Mouse (Mus musculus) MEL (cell line): ENCODE data around the gene Slc37a4. TPM values are rescaled to one million over a fixed set of nuclear protein-coding genes. Genes with fewer than 3 reads are reported as not detected.
"Not testable (repeated sequence)": the region's sequence is repeated elsewhere in the genome, so short reads cannot be mapped to it uniquely, and the experiment has no call there.

Source experiments
- DNase-seq: peaks from one replicate; pipeline ENCODE4 v3.0.0; 2011; ENCODE audit warnings: low read depth, low spot score
- H3K27ac ChIP-seq: 2 replicates; pipeline ENCODE4 v1.5.1; 2012; ENCODE audit warnings: low read depth, mild to moderate bottlenecking, control low read depth, low read length, moderate library complexity; ENCODE audit not compliant: control insufficient read depth
- H3K27me3 ChIP-seq, 2 experiments: fragments of 150-350 bp in 1 of 2; sonication (generic) in 1 of 2; 2 replicates each; pipeline ENCODE4 v1.6.1; 2012; ENCODE audit warnings: low read length in 2 of 2, mild to moderate bottlenecking in 2 of 2, improper control_type of control experiment in 1 of 2, moderate library complexity in 1 of 2; ENCODE audit not compliant: insufficient read depth in 2 of 2, control insufficient read depth in 1 of 2
- H3K36me3 ChIP-seq, 2 experiments: 2 replicates each; pipeline ENCODE4 v1.6.1; 2012 to 2014; ENCODE audit warnings: low read length in 2 of 2, improper control_type of control experiment in 1 of 2, inconsistent platforms in 1 of 2, mild to moderate bottlenecking in 1 of 2; ENCODE audit not compliant: insufficient read depth in 2 of 2, control insufficient read depth in 1 of 2
- H3K4me1 ChIP-seq, 2 experiments: fragments of 150-350 bp in 1 of 2; sonication (generic) in 1 of 2; 2 replicates each; pipeline ENCODE4 v1.6.1; 2012; ENCODE audit warnings: low read length in 2 of 2, improper control_type of control experiment in 1 of 2, mild to moderate bottlenecking in 1 of 2; ENCODE audit not compliant: insufficient read depth in 2 of 2, control insufficient read depth in 1 of 2
- H3K4me3 ChIP-seq, 2 experiments: fragments of 150-350 bp in 1 of 2; sonication (generic) in 1 of 2; 2 replicates each; pipeline ENCODE4 v1.5.1; 2012; ENCODE audit warnings: low read depth in 2 of 2, low read length in 2 of 2, mild to moderate bottlenecking in 2 of 2, moderate library complexity in 2 of 2, control low read depth in 1 of 2, improper control_type of control experiment in 1 of 2; ENCODE audit not compliant: control insufficient read depth in 1 of 2, insufficient read depth in 1 of 2
- H3K79me2 ChIP-seq: 2 replicates; pipeline ENCODE4 v1.6.1; 2012; ENCODE audit warnings: mild to moderate bottlenecking, low read length, moderate library complexity; ENCODE audit not compliant: control insufficient read depth, poor library complexity, insufficient read depth
- H3K9ac ChIP-seq: 2 replicates; pipeline ENCODE4 v1.6.1; 2012; ENCODE audit warnings: low read depth, mild to moderate bottlenecking, control low read depth, low read length, moderate library complexity; ENCODE audit not compliant: control insufficient read depth, poor library complexity, severe bottlenecking
- H3K9me3 ChIP-seq: fragments of 150-350 bp; sonication (generic); replicated peaks from 2 replicates; pipeline ENCODE4 v1.6.1; 2012; ENCODE audit warnings: mild to moderate bottlenecking, low read length, improper control_type of control experiment, moderate library complexity; ENCODE audit not compliant: insufficient read depth
- CTCF ChIP-seq, 3 experiments: IDR thresholded peaks in 2 of 3; conservative IDR thresholded peaks in 1 of 3; 2 replicates each; pipeline ENCODE4 v1.5.1; 2011 to 2012; ENCODE audit warnings: low read length in 3 of 3, low read depth in 2 of 3, mild to moderate bottlenecking in 2 of 3, improper control_type of control experiment in 1 of 3, inconsistent platforms in 1 of 3, mixed read lengths in 1 of 3, moderate library complexity in 1 of 3; ENCODE audit not compliant: control insufficient read depth in 1 of 3, insufficient read depth in 1 of 3, poor library complexity in 1 of 3, severe bottlenecking in 1 of 3
- EP300 ChIP-seq, 2 experiments: IDR thresholded peaks; 2 replicates each; pipeline ENCODE4 v1.6.1; 2011; ENCODE audit warnings: improper control_type of control experiment in 2 of 2, low read length in 2 of 2, low read depth in 1 of 2, mild to moderate bottlenecking in 1 of 2
- KAT2A ChIP-seq: conservative IDR thresholded peaks from 2 replicates; pipeline ENCODE4 v1.6.1; 2012; ENCODE audit warnings: low read depth, low read length, improper control_type of control experiment, inconsistent platforms
- MXI1 ChIP-seq: IDR thresholded peaks from 2 replicates; pipeline ENCODE4 v1.6.1; 2011; ENCODE audit warnings: mild to moderate bottlenecking, low read depth, low read length, improper control_type of control experiment
- MYC ChIP-seq: IDR thresholded peaks from 2 replicates; pipeline ENCODE4 v1.6.1; 2011; ENCODE audit warnings: low read depth, mild to moderate bottlenecking, low read length, improper control_type of control experiment, moderate library complexity
- POLR2A ChIP-seq, 2 experiments: IDR thresholded peaks; 2 replicates each; pipeline ENCODE4 v1.6.1; 2011 to 2012; ENCODE audit warnings: low read length in 2 of 2, mild to moderate bottlenecking in 2 of 2, control low read depth in 1 of 2, improper control_type of control experiment in 1 of 2, low read depth in 1 of 2, moderate library complexity in 1 of 2; ENCODE audit not compliant: control insufficient read depth in 1 of 2, insufficient read depth in 1 of 2, poor library complexity in 1 of 2
- POLR2AphosphoS2 ChIP-seq: IDR thresholded peaks from 2 replicates; pipeline ENCODE4 v1.6.1; 2011; ENCODE audit warnings: low read length, improper control_type of control experiment
- POLR2AphosphoS5 ChIP-seq: IDR thresholded peaks from 2 replicates; pipeline ENCODE4 v1.6.1; 2012; ENCODE audit warnings: low read depth, borderline replicate concordance, mild to moderate bottlenecking, inconsistent platforms, low read length, moderate library complexity, mixed read lengths
- RCOR1 ChIP-seq: IDR thresholded peaks from 2 replicates; pipeline ENCODE4 v1.6.1; 2012; ENCODE audit warnings: low read depth, mild to moderate bottlenecking, inconsistent platforms, low read length, improper control_type of control experiment
- TBP ChIP-seq: IDR thresholded peaks from 2 replicates; pipeline ENCODE4 v1.8.0; 2011; ENCODE audit warnings: low read depth, low read length, improper control_type of control experiment
- UBTF ChIP-seq: IDR thresholded peaks from 2 replicates; pipeline ENCODE4 v1.6.1; 2012; ENCODE audit warnings: low read depth, mild to moderate bottlenecking, inconsistent platforms, low read length, improper control_type of control experiment, moderate library complexity, borderline replicate concordance; ENCODE audit not compliant: insufficient read depth
- ZC3H11A ChIP-seq: IDR thresholded peaks from 2 replicates; pipeline ENCODE4 v1.6.1; 2012; ENCODE audit warnings: low read depth, mild to moderate bottlenecking, inconsistent platforms, low read length, improper control_type of control experiment
- ZMIZ1 ChIP-seq: IDR thresholded peaks from 2 replicates; pipeline ENCODE4 v1.6.1; 2012; ENCODE audit warnings: low read depth, mild to moderate bottlenecking, inconsistent platforms, low read length, improper control_type of control experiment, moderate library complexity
- ZNF384 ChIP-seq: IDR thresholded peaks from 2 replicates; pipeline ENCODE4 v1.6.1; 2012; ENCODE audit warnings: low read depth, mild to moderate bottlenecking, inconsistent platforms, low read length, improper control_type of control experiment
- polyA plus RNA-seq, 2 experiments: library from polyadenylated mRNA; stranded (reverse) in 1 of 2; unstranded in 1 of 2; fragments of >175 nt in 1 of 2; fragments of >200 nt in 1 of 2; gene quantifications; 2 replicates each; pipeline versions ENCODE4 v1.2.1 to v1.2.4; 2012; ENCODE audit warnings: low replicate concordance in 2 of 2, low read depth in 1 of 2; ENCODE audit not compliant: insufficient read length in 2 of 2, insufficient read depth in 1 of 2, missing spikeins in 1 of 2
- total RNA-seq: library from RNA; depleted of rRNA; stranded (reverse); fragments of 300-350 nt; gene quantifications from 2 replicates; pipeline ENCODE4 v1.2.3, GENCODE M21; 2012

The Slc37a4 gene
- total and polyA plus RNA-seq, 3 experiments: 29.0 to 35.3 TPM; not detected in 1

GRCm38 (mm10) chr9:44440961-44441360, 44.3 kb downstream of the Slc37a4 start, which contains the start of gene Foxr1:
Gene Foxr1 (minus strand): TSS chr9:44441136.
- TF ChIP-seq ZMIZ1 (no peak), POLR2AphosphoS5 (no peak), ZC3H11A (no peak), POLR2A (IDR thresholded peaks at IDR 0.05; ENCODE audit: control insufficient read depth in 1 of 2, insufficient read depth in 1 of 2, low read depth in 1 of 2, low read length in 2 of 2, poor library complexity in 1 of 2) (no peak), UBTF (no peak), KAT2A (no peak), MXI1 (no peak), ZNF384 (no peak), EP300 (IDR thresholded peaks at IDR 0.05; ENCODE audit: low read depth in 1 of 2, low read length in 2 of 2) (no peak), POLR2AphosphoS2 (no peak), MYC (no peak), TBP (no peak), RCOR1 (no peak), CTCF (IDR thresholded peaks at IDR 0.05 in 2 of 3, conservative IDR thresholded peaks at IDR 0.05 in 1 of 3; ENCODE audit: control insufficient read depth in 1 of 3, insufficient read depth in 1 of 3, low read depth in 2 of 3, low read length in 3 of 3, poor library complexity in 1 of 3, severe bottlenecking in 1 of 3) (no peak)
- Histone ChIP-seq H3K9me3 (no peaks in the 10 kb centered on the region), H3K79me2 (no peaks in the 10 kb centered on the region), H3K4me3 (no peak within 1 kb of the TSS), H3K27ac (no peak within 1 kb of the TSS), H3K36me3 (peaks cover 0 to 2% of the 10 kb centered on the region in 2 experiments; a peak in 2 of 4 replicates), H3K4me1 (peaks cover 0 to 2% of the 10 kb centered on the region in 2 experiments; a peak in 1 of 4 replicates), H3K9ac (no peak within 1 kb of the TSS), H3K27me3 (no peaks in the 10 kb centered on the region; a peak in 1 of 4 replicates)
- DNase-seq: no peak

GRCm38 (mm10) chr9:44444402-44445025, 47.9 kb downstream of the Slc37a4 start:
- peak overlapping the region in 1 of 2 experiments; percentile 10; a peak in 1 of 4 replicates for H3K4me3 ChIP-seq
- H3K9ac ChIP-seq, H3K9me3 ChIP-seq, H3K79me2 ChIP-seq, H3K36me3 ChIP-seq, DNase-seq, H3K27ac ChIP-seq, H3K27me3 ChIP-seq, H3K4me1 ChIP-seq: not testable (repeated sequence)
- TF ChIP-seq ZNF384 (peak; percentile 45; the same call in 1 of the 2 replicates), TBP (0 out of 2 replicates have a peak, but pooled peaks have one; percentile 21)
